Mouse (Mus musculus): ENCODE measurements at regions not wholly inside any gene's neighbourhood (a gene's known extent, or its start where the extent isn't known, plus 50 kb on each side); places are given as distances from the start of the nearest gene placed in this dataset.

- TF ChIP-seq CTCF (IDR thresholded peaks at IDR 0.05; ENCODE audit: low read depth, low read length), result no peak
- TF ChIP-seq GATA1 (IDR thresholded peaks at IDR 0.05; ENCODE audit: borderline replicate concordance, low read length), result no peak
- no peak for TF ChIP-seq TAL1 (conservative IDR thresholded peaks at IDR 0.05; ENCODE audit: low read depth, low read length)
- no peak for TF ChIP-seq POLR2AphosphoS5 (IDR thresholded peaks at IDR 0.05; ENCODE audit: insufficient replicate concordance, low read depth, low read length)
These were observed 104.2 kb upstream of the Col8a1 start for GRCm38 (mm10) chr16:57858765-57859201.

Data from G1E (cell line).